Mouse (Mus musculus) ES-Bruce4 (cell line): ENCODE data around the gene Cdc27.

Source experiments
- CTCF ChIP-seq: IDR thresholded peaks from one replicate; pipeline ENCODE4 v1.8.1; 2011; ENCODE audit warnings: low read depth, low read length
- EP300 ChIP-seq: IDR thresholded peaks from 2 replicates; pipeline ENCODE4 v1.6.1; 2011; ENCODE audit warnings: low read depth, low read length; ENCODE audit not compliant: insufficient read depth
- POLR2A ChIP-seq: IDR thresholded peaks from one replicate; pipeline ENCODE4 v1.8.1; 2011; ENCODE audit warnings: low read length; ENCODE audit not compliant: insufficient read depth

DNA sequence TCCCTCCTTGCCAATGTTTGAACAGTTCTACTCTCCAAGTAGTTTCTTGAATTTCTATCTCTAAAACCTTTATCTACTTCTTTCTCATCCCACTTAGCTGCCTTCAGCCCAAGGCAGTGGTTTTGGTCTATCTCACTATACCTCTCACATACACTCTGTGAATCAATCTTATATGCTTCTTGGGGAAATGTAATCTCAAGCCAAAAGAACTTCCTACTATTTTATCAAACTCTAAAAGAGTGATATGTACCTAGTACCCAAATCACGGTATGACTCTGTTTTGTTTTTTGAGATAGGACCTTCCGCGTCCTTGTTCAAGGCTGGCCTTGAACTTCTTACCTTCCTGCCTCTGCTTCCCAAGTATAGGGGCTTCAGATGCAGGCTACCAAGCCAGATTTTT, 2.9 kb downstream of the Cdc27 start:
- TF ChIP-seq POLR2A: no peak
- no peak for TF ChIP-seq CTCF
- TF ChIP-seq EP300: no peak
